Mouse (Mus musculus): ENCODE data around the gene Nbea. TPM values are rescaled to one million over a fixed set of nuclear protein-coding genes. Genes with fewer than 3 reads are reported as not detected.

Gene Nbea
- total and polyA plus RNA-seq, 3 experiments: 0.76 TPM; not detected in 2

GRCm38 (mm10) chr3:55756602-55757190 lies 426.8 kb downstream of the Nbea start:
- TF ChIP-seq GATA2 (IDR thresholded peaks at IDR 0.05; ENCODE audit: borderline replicate concordance, low read depth, low read length): no peak
- no peak overlapping the region for H3K4me3 ChIP-seq (ENCODE audit: low read depth, low read length)
- no peaks in the 10 kb centered on the region for H3K4me1 ChIP-seq (ENCODE audit: insufficient read depth, low read depth, low read length)
- no peaks in the 10 kb centered on the region for H3K27me3 ChIP-seq (ENCODE audit: insufficient read depth, low read length)
- H3K9me3 ChIP-seq (replicated peaks): peaks cover 21% of the 10 kb centered on the region
- DNase-seq (ENCODE audit: low spot score): no peak
- ATAC-seq (ENCODE audit: extremely low read depth, insufficient number of reproducible peaks, low FRiP score, poor library complexity, severe bottlenecking): no peak
- H3K36me3 ChIP-seq (replicated peaks): no peaks in the 10 kb centered on the region

- Histone ChIP-seq H3K4me3 (ENCODE audit: low read depth, low read length) (no peak overlapping the region), H3K36me3 (replicated peaks) (no peaks in the 10 kb centered on the region), H3K9me3 (replicated peaks) (peaks cover 21% of the 10 kb centered on the region), H3K4me1 (ENCODE audit: insufficient read depth, low read depth, low read length) (no peaks in the 10 kb centered on the region), H3K27me3 (ENCODE audit: insufficient read depth, low read length) (no peaks in the 10 kb centered on the region)
- no peak for TF ChIP-seq GATA2 (IDR thresholded peaks at IDR 0.05; ENCODE audit: borderline replicate concordance, low read depth, low read length)
- TF ChIP-seq TAL1 (conservative IDR thresholded peaks at IDR 0.05; ENCODE audit: low read depth, low read length): no peak
- no peak for TF ChIP-seq GATA1 (IDR thresholded peaks at IDR 0.05; ENCODE audit: borderline replicate concordance, low read length)
- no peak for TF ChIP-seq POLR2AphosphoS5 (IDR thresholded peaks at IDR 0.05; ENCODE audit: insufficient replicate concordance, low read depth, low read length)
- TF ChIP-seq CTCF (IDR thresholded peaks at IDR 0.05; ENCODE audit: low read depth, low read length): no peak
- DNase-seq (ENCODE audit: low spot score): no peak
- ATAC-seq (ENCODE audit: extremely low read depth, insufficient number of reproducible peaks, low FRiP score, poor library complexity, severe bottlenecking): no peak
Measured at GRCm38 (mm10) chr3:55755805-55756601, 427.5 kb downstream of the Nbea start.

GRCm38 (mm10) chr3:55754981-55755608 lies 428.4 kb downstream of the Nbea start:
- Histone ChIP-seq H3K4me1 (ENCODE audit: insufficient read depth, low read depth, low read length) (no peaks in the 10 kb centered on the region), H3K27me3 (ENCODE audit: insufficient read depth, low read length) (no peaks in the 10 kb centered on the region), H3K9me3 (replicated peaks) (peaks cover 18% of the 10 kb centered on the region), H3K36me3 (replicated peaks) (no peaks in the 10 kb centered on the region), H3K4me3 (ENCODE audit: low read depth, low read length) (no peak overlapping the region)
- no peak for DNase-seq (ENCODE audit: low spot score)
- no peak for ATAC-seq (ENCODE audit: extremely low read depth, insufficient number of reproducible peaks, low FRiP score, poor library complexity, severe bottlenecking)
- TF ChIP-seq GATA2 (IDR thresholded peaks at IDR 0.05; ENCODE audit: borderline replicate concordance, low read depth, low read length) (no peak), TAL1 (conservative IDR thresholded peaks at IDR 0.05; ENCODE audit: low read depth, low read length) (no peak), CTCF (IDR thresholded peaks at IDR 0.05; ENCODE audit: low read depth, low read length) (no peak), GATA1 (IDR thresholded peaks at IDR 0.05; ENCODE audit: borderline replicate concordance, low read length) (no peak), POLR2AphosphoS5 (IDR thresholded peaks at IDR 0.05; ENCODE audit: insufficient replicate concordance, low read depth, low read length) (no peak)

- TF ChIP-seq GATA1 (IDR thresholded peaks at IDR 0.05; ENCODE audit: borderline replicate concordance, low read length): no peak
- TF ChIP-seq GATA2 (IDR thresholded peaks at IDR 0.05; ENCODE audit: borderline replicate concordance, low read depth, low read length): no peak
- TF ChIP-seq POLR2AphosphoS5 (IDR thresholded peaks at IDR 0.05; ENCODE audit: insufficient replicate concordance, low read depth, low read length): no peak
- no peak for TF ChIP-seq CTCF (IDR thresholded peaks at IDR 0.05; ENCODE audit: low read depth, low read length)
- no peak for TF ChIP-seq TAL1 (conservative IDR thresholded peaks at IDR 0.05; ENCODE audit: low read depth, low read length)
- Histone ChIP-seq H3K36me3 (replicated peaks) (no peaks in the 10 kb centered on the region), H3K9me3 (replicated peaks) (peaks cover 16% of the 10 kb centered on the region), H3K4me1 (ENCODE audit: insufficient read depth, low read depth, low read length) (no peaks in the 10 kb centered on the region), H3K4me3 (ENCODE audit: low read depth, low read length) (no peak overlapping the region), H3K27me3 (ENCODE audit: insufficient read depth, low read length) (no peaks in the 10 kb centered on the region)
- DNase-seq (ENCODE audit: low spot score) (no peak), ATAC-seq (ENCODE audit: extremely low read depth, insufficient number of reproducible peaks, low FRiP score, poor library complexity, severe bottlenecking) (no peak)
Measured at GRCm38 (mm10) chr3:55753872-55754271, 429.6 kb downstream of the Nbea start.

- Histone ChIP-seq H3K27me3 (ENCODE audit: insufficient read depth, low read length) (no peaks in the 10 kb centered on the region), H3K4me3 (ENCODE audit: low read depth, low read length) (no peak overlapping the region), H3K36me3 (replicated peaks) (no peaks in the 10 kb centered on the region), H3K9me3 (replicated peaks) (peaks cover 22% of the 10 kb centered on the region), H3K4me1 (ENCODE audit: insufficient read depth, low read depth, low read length) (no peaks in the 10 kb centered on the region)
- DNase-seq (ENCODE audit: low spot score) (no peak), ATAC-seq (ENCODE audit: extremely low read depth, insufficient number of reproducible peaks, low FRiP score, poor library complexity, severe bottlenecking) (no peak)
- TF ChIP-seq CTCF (IDR thresholded peaks at IDR 0.05; ENCODE audit: low read depth, low read length) (no peak), GATA2 (IDR thresholded peaks at IDR 0.05; ENCODE audit: borderline replicate concordance, low read depth, low read length) (no peak), TAL1 (conservative IDR thresholded peaks at IDR 0.05; ENCODE audit: low read depth, low read length) (no peak), POLR2AphosphoS5 (IDR thresholded peaks at IDR 0.05; ENCODE audit: insufficient replicate concordance, low read depth, low read length) (no peak)
Measured at GRCm38 (mm10) chr3:55752558-55752957, 430.9 kb downstream of the Nbea start.

- no peaks in the 10 kb centered on the region for H3K36me3 ChIP-seq (replicated peaks)
- ATAC-seq (ENCODE audit: extremely low read depth, insufficient number of reproducible peaks, low FRiP score, poor library complexity, severe bottlenecking): no peak
- peaks cover 21% of the 10 kb centered on the region for H3K9me3 ChIP-seq (replicated peaks)
- H3K4me3 ChIP-seq (ENCODE audit: low read depth, low read length): no peak overlapping the region
- no peak for TF ChIP-seq GATA1 (IDR thresholded peaks at IDR 0.05; ENCODE audit: borderline replicate concordance, low read length)
- no peak for TF ChIP-seq CTCF (IDR thresholded peaks at IDR 0.05; ENCODE audit: low read depth, low read length)
- TF ChIP-seq TAL1 (conservative IDR thresholded peaks at IDR 0.05; ENCODE audit: low read depth, low read length): no peak
- no peak for TF ChIP-seq GATA2 (IDR thresholded peaks at IDR 0.05; ENCODE audit: borderline replicate concordance, low read depth, low read length)
- TF ChIP-seq POLR2AphosphoS5 (IDR thresholded peaks at IDR 0.05; ENCODE audit: insufficient replicate concordance, low read depth, low read length): no peak
- H3K27me3 ChIP-seq (ENCODE audit: insufficient read depth, low read length): no peaks in the 10 kb centered on the region
- no peaks in the 10 kb centered on the region for H3K4me1 ChIP-seq (ENCODE audit: insufficient read depth, low read depth, low read length)
- no peak for DNase-seq (ENCODE audit: low spot score)
Measured at GRCm38 (mm10) chr3:55751363-55751762, 432.1 kb downstream of the Nbea start.
